Mouse (Mus musculus) A20 (cell line): ENCODE data around the gene Urah.

ENCODE experiments used
- DNase-seq: peaks from one replicate; pipeline ENCODE4 v3.0.0-alpha.2; 2011; ENCODE audit warnings: low read depth, low spot score

Urah gene

DNA sequence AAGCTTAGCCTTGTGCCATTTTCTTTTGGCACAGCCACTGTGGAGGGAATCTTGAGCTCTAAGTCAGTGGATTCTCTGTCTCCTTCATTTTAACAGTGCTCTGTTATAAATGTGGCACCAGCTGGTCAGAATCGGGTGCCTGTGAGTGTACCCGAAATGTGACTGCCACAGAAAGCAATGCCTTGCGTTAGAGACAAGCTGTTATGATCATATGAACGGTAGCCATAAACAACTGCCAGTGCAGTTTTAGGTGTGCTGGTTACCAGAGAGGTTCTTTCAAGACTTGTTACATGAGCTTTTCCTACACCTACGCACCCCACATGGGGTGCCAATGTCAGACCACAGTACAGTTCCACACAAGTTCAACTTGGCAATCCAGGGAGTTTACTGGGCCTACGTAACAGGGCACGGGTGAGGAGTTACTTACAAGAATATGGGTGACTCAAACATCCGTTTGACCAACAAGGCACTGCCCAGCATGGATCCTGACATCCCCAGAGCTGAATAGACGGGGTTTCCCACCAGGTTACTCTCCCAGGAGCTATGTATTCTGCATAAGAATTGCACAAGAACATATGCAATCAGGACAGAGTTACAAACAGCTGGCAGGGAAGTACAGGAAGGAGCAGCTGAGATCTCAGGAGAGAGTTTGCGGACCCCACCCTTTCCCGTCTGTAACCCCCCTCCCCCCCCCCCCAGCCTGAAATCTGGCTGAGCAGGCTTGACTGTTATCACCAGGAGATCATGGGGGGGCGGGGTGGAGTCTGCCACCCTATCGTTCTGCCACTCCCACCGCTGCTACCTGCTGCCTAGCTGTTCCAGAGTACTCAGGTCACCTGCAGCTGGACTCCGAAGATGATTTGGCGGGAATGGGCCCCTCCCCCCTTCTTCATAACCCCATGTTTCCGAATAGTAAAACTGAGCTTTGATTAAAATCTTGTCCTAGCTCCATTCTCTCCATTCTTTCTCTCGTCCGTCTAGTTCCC is 6.2 kb downstream of the Urah start:
- DNase-seq: no peak

DNA sequence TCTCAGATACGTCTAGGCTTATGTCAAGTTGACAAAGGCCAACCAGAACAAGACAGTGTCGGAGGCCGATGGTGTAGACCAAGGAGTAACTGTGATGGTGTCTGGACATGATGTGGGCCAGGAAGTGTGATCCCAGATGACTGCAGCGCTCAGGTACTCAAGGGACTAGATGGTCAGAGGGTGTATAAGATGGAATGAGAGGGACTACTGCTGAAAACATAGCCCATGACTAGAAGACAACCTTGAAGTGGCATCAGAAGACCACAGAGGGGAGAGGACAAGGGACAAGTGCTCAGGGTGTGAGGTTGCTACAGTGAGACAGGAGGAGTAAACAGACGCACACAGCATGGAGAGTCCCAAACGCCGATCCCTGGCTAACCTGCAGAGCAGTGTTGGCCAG is 9.0 kb downstream of the Urah start:
- DNase-seq: no peak

DNA sequence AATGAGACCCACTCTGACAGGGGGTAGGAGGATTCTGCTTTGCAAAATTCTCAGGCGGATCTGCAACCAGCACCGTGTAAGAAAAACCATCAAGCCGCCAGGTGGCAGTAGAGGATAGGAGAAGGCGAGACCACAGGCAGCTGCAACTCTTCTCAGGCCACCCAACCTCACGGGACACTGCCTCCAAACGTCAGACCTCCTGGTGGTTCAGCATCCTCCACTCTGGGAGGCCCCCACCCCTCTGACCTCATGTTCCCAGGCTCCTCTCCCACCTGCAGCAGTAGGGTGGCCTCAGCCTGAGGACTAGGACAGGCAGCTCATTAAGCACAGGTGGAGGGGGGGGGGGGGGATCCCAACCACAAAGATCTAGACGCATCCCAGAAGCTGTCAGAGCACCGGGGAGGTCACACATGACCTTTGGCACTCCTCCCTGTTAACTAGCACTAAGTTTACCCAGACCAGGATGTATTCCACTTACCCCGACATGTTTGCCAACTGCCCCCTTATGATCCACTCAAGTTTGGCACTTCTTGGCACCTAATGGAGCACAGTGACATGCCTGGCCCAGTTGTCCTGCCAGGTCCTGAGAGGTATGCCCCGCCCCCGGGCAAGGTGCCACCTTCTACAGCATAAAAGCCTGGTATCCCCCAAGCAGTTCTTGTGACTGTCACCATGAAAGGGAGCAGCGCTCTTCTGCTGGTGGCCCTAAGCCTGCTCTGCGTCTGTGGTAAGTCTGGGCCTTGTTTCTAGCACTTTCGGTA is 10.3 kb downstream of the Urah start, which contains the start of gene Scgb1c1:
TSS of gene Scgb1c1 (plus strand) at position 643 of the 761 bp plus-strand sequence.
- DNase-seq: peak; percentile 85

DNA sequence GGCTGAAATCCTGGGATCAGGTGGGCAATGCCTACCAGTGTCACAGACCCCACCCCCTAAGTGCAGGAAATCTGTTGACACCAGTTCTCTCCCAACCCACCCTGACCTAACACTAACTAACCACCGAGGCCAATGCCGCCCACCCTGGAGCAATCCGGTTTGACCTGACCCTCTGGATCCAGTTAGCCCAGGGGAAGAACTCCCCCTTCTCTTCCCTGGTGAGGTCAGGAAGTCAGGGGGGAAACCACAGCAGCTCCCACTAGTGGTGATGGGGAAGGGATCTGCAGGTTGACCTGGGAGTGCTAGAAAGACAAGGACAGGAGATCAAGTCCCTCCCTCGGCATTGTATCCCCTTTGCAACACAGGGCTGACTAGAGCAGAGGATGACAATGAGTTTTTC is 10.9 kb downstream of the Urah start:
- DNase-seq: no peak

GRCm38 (mm10) chr7:140846676-140847075 is 11.9 kb downstream of the Urah start:
- DNase-seq: no peak

DNA sequence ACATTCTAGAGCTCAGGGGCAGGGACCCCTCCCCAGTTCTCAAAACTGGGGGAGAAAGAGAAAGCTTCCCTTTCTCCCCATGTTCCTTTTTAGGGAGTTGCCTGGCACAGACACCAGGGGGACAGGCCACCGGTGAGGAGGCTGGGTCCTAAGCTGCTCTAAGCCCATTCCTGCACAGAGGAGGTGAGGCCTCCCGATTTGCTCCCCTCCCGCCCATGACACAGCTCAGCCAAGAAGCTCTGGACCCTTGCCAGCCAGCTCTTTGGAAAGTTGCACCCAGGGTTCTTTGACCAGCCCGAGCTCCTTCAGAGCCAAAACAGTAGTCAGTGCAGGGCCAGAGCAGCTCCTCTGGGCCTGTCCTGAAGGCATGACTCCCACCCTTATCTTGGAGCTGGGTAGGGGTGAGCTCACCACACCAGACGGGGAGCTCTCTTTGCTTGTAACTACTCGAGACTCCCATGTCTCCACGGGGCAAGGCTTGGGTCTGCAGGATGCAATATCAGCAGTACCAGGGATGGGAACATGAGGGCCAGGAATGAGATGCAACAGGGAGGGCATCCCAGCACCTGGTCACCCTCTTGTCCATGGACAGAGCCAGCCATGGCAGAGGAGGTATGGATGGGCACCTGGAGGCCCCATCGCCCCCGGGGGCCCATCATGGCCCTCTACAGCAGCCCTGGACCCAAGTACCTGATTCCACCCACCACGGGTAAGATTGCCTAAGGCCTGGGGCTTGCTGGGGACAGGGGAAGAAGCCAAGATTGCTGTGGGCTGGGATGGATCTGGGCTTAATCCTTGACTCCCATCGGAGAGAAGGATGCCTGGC is 13.2 kb downstream of the Urah start, which contains the start of gene Odf3:
TSS of gene Odf3 (plus strand) at position 51 of the 826 bp plus-strand sequence.
- no peak for DNase-seq

- DNase-seq: no peak
These were observed 13.8 kb downstream of the Urah start for GRCm38 (mm10) chr7:140848591-140848990.

DNA sequence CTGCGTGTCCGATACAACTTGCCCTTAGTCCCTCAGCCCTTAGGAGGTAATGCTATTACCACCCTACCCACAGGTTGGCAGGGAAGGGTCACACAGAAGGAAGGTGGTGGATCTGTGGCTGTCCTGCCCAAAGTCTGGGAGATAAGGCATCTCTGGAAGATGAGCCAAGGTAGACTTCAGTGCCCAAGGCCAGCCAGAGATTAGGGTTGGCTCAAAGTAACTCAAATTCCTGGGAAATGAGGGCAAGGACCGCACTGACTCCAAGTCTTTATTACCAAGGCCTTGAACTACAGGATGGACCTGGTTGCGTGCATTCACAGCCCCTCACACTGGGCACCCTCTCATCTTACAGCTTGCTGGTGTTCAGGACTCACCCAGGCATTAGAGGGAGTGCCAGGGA is 17.1 kb downstream of the Urah start:
- no peak for DNase-seq

DNA sequence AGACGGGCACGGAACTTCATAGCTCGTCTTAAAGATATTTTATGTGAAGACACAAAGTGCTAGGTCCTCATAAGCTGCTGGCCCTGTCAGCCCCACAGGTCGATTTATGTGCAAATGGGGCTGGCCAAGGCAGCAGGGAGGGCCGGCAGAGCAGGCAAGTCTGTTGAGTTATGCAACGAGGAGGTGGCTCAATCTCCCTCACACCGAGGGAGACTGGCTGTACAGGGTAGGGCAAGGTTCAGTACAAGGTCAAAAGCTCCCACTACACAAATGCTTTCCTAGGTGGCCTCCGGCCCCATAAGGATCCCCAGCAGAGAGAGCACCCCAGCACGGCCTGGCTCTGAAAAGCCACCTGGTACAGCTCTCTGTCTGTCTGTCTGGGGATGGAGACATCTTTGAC is 18.6 kb downstream of the Urah start:
- DNase-seq: no peak

GRCm38 (mm10) chr7:140854483-140854882 is 19.7 kb downstream of the Urah start:
- DNase-seq: no peak

DNA sequence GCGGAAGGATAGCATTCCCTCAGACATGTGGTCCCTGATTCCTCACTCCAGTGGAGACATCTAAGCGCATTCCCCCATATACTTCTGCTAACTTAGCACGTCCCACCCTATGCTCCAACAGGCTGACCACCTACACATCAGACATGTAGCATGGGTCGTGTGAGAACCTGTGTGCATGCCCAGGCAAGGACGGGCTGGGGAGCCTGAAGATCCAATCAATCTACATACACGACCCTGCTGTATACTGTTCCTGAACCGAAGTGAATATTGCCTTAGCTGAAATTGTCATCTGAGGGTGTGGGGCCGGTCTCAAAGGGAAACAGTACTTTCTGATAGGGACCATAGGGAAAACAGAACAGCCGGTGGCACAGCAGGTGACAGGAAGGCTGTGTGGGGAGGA is 20.4 kb downstream of the Urah start:
- no peak for DNase-seq

- DNase-seq: peak; percentile 95
These were observed 21.3 kb downstream of the Urah start, which contains the start of gene Gm45785 for GRCm38 (mm10) chr7:140855860-140856784. Gm45785 (minus strand) TSS chr7:140856331.

DNA sequence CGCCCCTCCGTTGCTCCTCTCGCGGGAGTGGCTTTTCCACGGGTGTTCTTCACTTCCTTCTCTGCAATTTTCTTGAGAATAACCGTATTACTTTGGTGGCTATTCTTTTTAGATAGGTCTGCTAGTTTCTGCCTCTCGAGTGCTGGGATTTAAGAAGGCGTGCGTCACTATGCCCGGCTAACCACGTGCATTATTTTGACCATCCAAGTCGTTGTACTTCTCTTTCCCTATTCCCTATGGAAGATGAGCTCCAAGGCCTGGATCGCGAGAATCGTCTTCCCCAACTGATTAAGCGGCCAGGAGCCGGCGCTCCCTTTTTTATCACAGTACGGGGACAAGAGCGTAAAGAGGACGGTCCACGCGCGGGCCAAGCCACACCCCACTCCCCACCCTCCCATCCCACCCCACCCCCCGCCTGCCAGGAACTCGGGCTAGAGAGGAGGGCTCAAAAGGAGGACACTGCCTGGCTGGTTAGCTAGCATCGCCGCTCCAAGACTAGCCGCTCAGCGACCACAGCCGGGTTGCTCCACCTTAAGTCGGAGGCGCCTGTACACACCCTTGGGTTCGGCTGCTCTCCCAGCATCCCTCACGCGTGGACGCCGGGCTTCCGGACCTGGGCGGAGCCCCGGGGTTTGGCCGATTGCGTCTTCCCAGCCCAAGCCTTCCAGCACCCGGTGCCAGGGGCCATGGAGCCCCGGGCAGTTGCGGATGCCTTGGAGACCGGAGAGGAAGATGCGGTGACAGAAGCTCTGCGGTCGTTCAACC is 22.1 kb downstream of the Urah start, which contains the start of gene Ric8a:
TSS of gene Ric8a (plus strand) at position 173 of the 765 bp plus-strand sequence.
- peak; percentile 89 for DNase-seq

GRCm38 (mm10) chr7:140857550-140858505 is 23.0 kb downstream of the Urah start, which contains the start of gene Bet1l:
Bet1l (minus strand) TSS chr7:140857577.
- no peak for DNase-seq

DNA sequence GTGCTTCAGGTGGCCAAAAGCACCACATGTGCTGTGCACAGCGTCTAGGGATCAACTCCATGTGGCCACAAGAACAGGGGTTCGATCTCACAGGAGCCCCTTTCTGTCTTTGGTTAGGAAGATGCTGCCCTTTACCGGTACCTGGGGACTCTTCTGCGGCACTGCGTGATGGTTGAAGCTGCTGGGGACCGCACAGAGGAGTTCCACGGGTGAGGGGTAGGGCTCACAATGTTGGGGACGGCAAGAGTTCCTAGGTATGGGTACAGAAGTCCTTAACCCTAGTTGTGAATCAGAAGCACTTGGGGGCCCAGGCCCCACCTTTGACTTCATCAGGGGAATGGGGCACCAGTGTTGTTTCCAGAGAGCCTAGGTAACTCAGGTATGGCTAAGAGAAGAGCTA is 23.9 kb downstream of the Urah start:
- DNase-seq: no peak

- DNase-seq: no peak
These were observed 25.2 kb downstream of the Urah start for GRCm38 (mm10) chr7:140859997-140860396.

DNA sequence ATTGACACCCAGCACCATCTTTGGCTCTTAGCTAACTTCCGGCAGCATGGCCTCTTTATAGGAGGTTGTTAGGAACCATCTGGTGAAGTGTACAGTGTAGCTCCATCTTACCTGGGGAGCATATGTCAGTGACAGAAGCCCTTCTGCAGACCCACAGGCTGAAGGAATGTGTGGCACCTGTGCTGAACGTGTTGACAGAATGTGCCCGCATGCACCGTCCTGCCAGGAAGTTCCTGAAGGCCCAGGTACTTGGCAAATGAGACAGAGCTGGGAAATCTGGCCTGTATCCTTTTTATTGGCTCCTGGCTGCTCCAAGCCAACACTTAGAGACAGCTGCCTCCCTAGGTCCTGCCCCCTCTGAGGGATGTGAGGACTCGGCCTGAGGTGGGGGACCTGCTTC is 25.9 kb downstream of the Urah start:
- no peak for DNase-seq

DNA sequence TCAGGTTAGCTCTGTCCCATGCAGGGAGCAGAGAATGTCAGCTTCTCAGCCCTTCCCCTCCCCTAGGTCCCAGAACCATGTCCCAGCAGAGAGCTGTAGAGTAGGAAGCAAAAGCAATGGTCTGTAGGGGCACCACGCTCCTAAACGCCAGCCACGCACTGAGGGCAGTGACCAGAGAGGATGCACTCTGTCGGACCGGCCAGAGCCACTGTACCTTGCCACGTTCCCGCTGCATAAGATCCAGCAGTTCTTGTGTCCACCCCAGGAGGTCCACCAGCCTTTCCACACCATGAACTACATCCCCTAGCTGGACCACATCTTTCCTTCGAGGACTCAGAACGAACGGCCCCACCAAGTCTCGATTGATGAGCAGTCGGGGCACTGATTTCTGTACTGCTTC is 29.9 kb downstream of the Urah start:
- DNase-seq: no peak
